Mouse (Mus musculus) left cerebral cortex, adult 8-10 months (tissue): Measurements from ENCODE around the gene Vmn2r28. TPM values are rescaled to one million over a fixed set of nuclear protein-coding genes. Genes with fewer than 3 reads are reported as not detected.
"Not testable (repeated sequence)": the region's sequence is repeated elsewhere in the genome, so short reads cannot be mapped to it uniquely, and the experiment has no call there.

ENCODE experiments used
- DNase-seq, 2 experiments: peaks; one replicate each; pipeline ENCODE4 v3.0.0; 2022; ENCODE audit warnings: low spot score in 2 of 2
- total RNA-seq, 4 experiments: library from RNA; stranded (reverse); gene quantifications; 2 replicates each; pipeline ENCODE4 v1.2.4; 2022

The Vmn2r28 gene
- total RNA-seq, result not detected

- DNase-seq, result not testable (repeated sequence)
Measured at GRCm38 (mm10) chr7:5493856-5494255, at the start of gene Vmn2r28. TSS of gene Vmn2r28 (minus strand) at chr7:5493956.

GRCm38 (mm10) chr7:5540770-5541436 lies 47.1 kb upstream of the Vmn2r28 start:
- not testable (repeated sequence) for DNase-seq

GRCm38 (mm10) chr7:5456674-5457073 lies 37.1 kb downstream of the Vmn2r28 start, which contains the start of gene Vmn1r59:
TSS of gene Vmn1r59 (minus strand) at chr7:5456774.
- DNase-seq, result no peak

GRCm38 (mm10) chr7:5454011-5454410 lies 39.7 kb downstream of the Vmn2r28 start:
- DNase-seq, result not testable (repeated sequence)

GRCm38 (mm10) chr7:5448627-5449026 lies 45.1 kb downstream of the Vmn2r28 start:
- DNase-seq, result no peak

Other genes starting within 250 kb of the Vmn2r28 start
- gene Gm5065, start 143.4 kb downstream of the Vmn2r28 start, total RNA-seq, result not detected
- gene Nlrp2, start 142.9 kb downstream of the Vmn2r28 start, total RNA-seq, result not detected
- under 1 TPM in 1 of 4 experiments, not detected in 3; 0.08 TPM for gene Vmn1r58, start 80.6 kb downstream of the Vmn2r28 start, total RNA-seq
- gene Vmn1r59, start 37.2 kb downstream of the Vmn2r28 start, total RNA-seq, result not detected
- gene Vmn1r60, start 53.4 kb upstream of the Vmn2r28 start, total RNA-seq, result not detected
- gene Vmn1r61, start 119.3 kb upstream of the Vmn2r28 start, total RNA-seq, result not detected
- gene Vmn1r62, start 179.7 kb upstream of the Vmn2r28 start, total RNA-seq, result not detected